Mouse (Mus musculus) bone marrow macrophage, adult 2 months (primary cell): Measurements from ENCODE around the gene Hps1. TPM values are rescaled to one million over a fixed set of nuclear protein-coding genes. Genes with fewer than 3 reads are reported as not detected.

Source experiments
- H3K27ac ChIP-seq: 2 replicates; pipeline ENCODE4 v1.5.1; 2012; ENCODE audit warnings: low read depth, low read length; ENCODE audit not compliant: insufficient read depth
- H3K4me1 ChIP-seq: 2 replicates; pipeline ENCODE4 v1.6.1; 2012; ENCODE audit warnings: low read length; ENCODE audit not compliant: control insufficient read depth, insufficient read depth
- H3K4me3 ChIP-seq: 2 replicates; pipeline ENCODE4 v1.5.1; 2012; ENCODE audit warnings: mild to moderate bottlenecking, low read length, moderate library complexity; ENCODE audit not compliant: insufficient read depth
- CTCF ChIP-seq: IDR thresholded peaks from 2 replicates; pipeline ENCODE4 v1.5.1; 2012; ENCODE audit warnings: low read depth, mild to moderate bottlenecking, low read length, moderate library complexity
- POLR2A ChIP-seq: IDR thresholded peaks from 2 replicates; pipeline ENCODE4 v1.6.1; 2012; ENCODE audit warnings: mild to moderate bottlenecking, low read depth, low read length, borderline replicate concordance
- polyA plus RNA-seq: library from polyadenylated mRNA; stranded (reverse); fragments of >200 nt; gene quantifications from 2 replicates; pipeline ENCODE4 v1.2.4, GENCODE M21; 2012; ENCODE audit not compliant: missing spikeins, insufficient read depth, insufficient read length

Hps1 gene
- polyA plus RNA-seq, 1 experiment, result 21.3 TPM

DNA sequence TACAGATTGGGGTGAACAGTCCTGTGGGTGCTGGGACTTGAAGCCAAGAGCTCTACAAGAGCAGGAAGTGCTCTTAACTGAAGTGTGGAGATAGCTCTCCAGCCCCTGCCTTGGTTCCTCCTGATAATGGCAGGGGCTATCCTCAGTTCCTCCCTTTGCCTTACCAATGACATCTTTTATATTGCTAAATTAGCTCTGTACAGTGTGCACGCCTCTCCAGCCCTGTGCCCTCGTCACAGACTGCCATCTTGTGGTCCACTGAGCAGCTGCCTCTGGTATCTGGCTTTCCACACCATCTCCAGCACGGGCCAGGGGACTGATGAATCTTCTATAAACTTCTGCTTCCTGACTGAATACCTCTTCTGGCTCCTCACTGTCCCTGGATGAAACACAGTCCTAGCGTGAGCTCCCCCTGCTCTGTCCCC, 35.6 kb downstream of the Hps1 start:
- TF ChIP-seq CTCF (peak; percentile 80), POLR2A (no peak)
- no peak overlapping the region for H3K27ac ChIP-seq
- peaks cover 12% of the 10 kb centered on the region for H3K4me1 ChIP-seq
- no peak overlapping the region for H3K4me3 ChIP-seq

DNA sequence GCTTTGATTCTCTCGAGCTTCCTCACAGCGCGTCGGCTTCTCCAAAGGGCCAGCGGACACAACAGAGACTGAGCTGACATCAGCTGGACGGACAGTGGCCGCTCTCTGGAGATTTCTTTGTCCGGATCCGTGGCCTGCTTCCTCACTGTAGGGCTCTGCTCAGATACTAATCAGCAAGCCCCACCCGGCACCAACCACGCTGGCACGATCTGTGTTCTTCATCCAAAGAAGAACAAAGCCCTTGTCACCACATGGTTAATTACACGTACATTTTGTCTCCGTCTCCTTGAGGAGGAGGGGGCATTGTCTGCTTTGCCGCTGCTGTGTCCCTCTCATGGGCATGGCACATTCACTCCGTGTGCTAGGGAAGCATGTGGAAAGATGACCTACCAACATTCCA, 36.5 kb downstream of the Hps1 start:
- peaks cover 12% of the 10 kb centered on the region for H3K4me1 ChIP-seq
- H3K4me3 ChIP-seq, result no peak overlapping the region

DNA sequence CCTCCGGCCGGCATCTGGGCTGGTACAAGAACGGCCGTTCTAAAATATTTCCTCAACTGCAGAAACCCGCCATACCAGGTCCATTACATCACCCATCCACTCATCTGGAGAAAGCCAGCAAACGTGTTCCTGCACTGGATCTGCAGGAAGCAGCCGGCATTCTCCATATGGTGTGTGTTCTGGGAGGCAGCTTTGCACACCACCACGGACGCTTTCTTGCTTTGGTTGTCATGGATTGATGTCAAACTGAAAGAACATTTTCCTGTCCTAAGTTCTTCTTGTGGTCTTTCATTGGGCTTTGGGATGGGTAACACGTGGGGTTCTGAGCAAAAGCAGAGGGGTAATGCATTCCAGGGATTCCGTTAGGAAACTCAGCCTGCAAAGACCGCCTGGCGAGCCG, 37.9 kb downstream of the Hps1 start:
- TF ChIP-seq CTCF, result no peak
- no peak for TF ChIP-seq POLR2A
- Histone ChIP-seq H3K27ac (no peak overlapping the region), H3K4me3 (no peak overlapping the region), H3K4me1 (peaks cover 12% of the 10 kb centered on the region)

More for the DNA sequence above, 36.5 kb downstream of the Hps1 start:
- TF ChIP-seq POLR2A, result no peak
- no peak for TF ChIP-seq CTCF
- H3K27ac ChIP-seq, result no peak overlapping the region

DNA sequence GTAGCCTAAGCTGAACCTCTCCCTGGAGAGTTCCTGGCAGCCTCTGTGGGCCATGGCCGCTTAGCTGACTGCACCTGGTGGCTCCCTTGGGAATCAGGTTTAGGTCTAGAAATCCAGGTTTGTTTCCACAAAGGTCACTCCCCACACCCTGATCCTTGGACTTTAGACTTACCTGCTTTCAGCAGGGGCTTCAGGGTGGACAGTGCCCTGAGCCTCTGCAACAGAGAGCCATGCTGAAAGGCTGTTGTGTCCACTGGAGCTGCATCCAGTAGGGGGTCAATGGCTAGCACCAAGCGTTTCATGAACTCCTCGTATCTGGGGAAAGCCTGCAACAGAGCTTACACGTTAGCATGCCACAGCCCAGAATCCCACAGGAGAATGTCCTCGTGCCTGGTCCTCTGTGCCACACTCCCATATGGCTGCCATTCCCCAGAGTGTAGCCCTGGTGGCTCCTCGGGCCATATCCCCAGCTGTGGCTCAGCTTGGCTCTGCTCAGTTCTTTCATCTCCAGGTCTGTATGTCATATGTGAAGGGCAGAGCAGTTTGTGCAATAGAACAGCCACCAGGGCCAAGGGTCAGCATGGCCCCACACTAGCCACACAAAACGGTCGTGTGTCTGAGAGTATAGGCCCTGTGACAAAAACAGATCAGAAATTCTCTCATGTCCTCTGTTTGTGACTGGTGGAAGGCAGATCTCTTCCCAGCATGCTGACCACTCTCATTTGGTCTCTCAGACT, 39.4 kb downstream of the Hps1 start:
- Histone ChIP-seq H3K4me3 (no peak overlapping the region), H3K4me1 (peaks cover 20% of the 10 kb centered on the region), H3K27ac (no peak overlapping the region)
- TF ChIP-seq POLR2A, result no peak
- TF ChIP-seq CTCF, result no peak

DNA sequence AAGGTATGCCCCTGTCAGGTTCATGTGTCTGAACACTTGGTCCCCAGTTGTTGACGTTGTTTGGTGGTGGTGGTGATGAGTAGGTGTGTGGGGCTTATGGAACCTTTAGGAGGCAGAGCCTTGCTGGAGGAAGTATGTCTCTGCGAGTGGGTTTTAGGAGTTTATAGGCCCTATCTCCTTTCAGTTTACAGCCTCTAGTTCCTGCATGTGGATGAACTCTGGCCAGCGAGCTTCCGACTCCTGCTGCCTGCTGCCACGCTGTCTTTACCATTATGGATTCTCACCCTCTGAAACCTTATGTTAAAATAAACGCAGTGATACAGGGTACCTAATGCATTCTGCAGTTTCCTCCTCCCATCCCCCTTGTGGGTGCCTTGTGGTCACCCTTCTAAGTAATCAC, 40.0 kb downstream of the Hps1 start:
- TF ChIP-seq CTCF (no peak), POLR2A (no peak)
- H3K4me1 ChIP-seq, result peaks cover 16% of the 10 kb centered on the region
- H3K4me3 ChIP-seq, result no peak overlapping the region
- H3K27ac ChIP-seq, result no peak overlapping the region

DNA sequence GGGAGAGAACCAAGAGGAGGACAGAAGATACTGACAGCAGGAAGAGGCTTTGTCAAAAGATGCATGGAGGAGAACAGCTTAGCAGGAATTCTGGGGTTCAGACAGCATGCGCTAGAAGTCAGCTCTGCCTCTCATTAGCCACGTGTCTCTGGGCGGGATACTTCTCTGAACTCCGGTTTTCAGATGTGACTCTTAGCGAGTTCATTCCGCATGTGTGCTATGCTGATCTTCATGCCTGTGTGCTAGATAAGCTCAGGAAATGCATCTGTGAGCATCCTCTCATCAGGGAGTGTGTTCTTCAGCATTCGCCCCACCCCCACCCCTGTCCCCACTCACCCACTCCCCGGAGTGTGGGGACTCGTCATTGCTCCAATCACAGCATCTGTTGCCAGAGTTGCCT, 42.0 kb downstream of the Hps1 start:
- no peak overlapping the region for H3K4me3 ChIP-seq
- peaks cover 8% of the 10 kb centered on the region for H3K4me1 ChIP-seq
- no peak overlapping the region for H3K27ac ChIP-seq
- TF ChIP-seq POLR2A (no peak), CTCF (no peak)

DNA sequence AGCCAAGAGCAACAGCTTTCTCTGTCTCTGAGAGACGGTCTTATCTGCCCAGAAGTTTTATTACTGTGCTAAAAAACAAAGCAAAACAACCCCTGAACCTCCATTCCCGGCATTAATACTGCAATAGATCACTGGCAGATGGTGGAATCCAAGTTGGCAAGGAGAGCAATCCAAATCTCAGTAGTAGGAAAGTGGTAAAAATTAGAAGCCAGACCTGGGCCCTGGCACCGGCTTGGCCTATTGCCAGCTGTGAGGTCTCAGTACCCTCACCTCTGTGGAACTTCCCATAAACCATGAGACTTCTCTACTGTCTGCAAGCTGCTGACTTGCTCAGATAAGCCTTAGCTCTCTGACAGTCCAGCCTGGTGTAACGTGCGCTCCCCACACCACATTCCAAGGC, 44.8 kb downstream of the Hps1 start:
- Histone ChIP-seq H3K27ac (no peak overlapping the region), H3K4me3 (no peak overlapping the region), H3K4me1 (peaks cover 8% of the 10 kb centered on the region)
- TF ChIP-seq POLR2A, result no peak
- TF ChIP-seq CTCF, result no peak

DNA sequence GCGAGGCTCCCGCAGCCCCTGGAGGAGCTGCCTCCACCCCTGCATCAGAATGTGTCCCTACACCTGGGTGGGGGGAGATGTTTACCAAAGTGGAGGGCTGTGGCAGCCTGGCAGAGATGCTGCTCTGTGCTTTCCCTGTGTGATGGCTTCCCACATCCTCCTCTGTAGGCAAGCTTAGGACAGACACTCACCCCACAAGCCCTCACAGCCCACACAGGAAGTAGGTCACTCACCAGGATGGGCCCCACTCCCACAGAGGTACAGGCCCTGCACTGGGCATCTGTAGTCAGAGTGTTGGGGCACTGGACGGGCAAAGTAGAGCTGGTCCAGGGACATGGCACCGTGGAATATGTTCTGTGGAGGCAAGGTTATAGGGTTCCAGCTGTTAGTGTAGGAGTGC, 52.4 kb downstream of the Hps1 start:
- no peak overlapping the region for H3K27ac ChIP-seq
- TF ChIP-seq CTCF, result no peak
- TF ChIP-seq POLR2A, result no peak
- H3K4me3 ChIP-seq, result no peak overlapping the region
- H3K4me1 ChIP-seq, result peaks cover 29% of the 10 kb centered on the region

DNA sequence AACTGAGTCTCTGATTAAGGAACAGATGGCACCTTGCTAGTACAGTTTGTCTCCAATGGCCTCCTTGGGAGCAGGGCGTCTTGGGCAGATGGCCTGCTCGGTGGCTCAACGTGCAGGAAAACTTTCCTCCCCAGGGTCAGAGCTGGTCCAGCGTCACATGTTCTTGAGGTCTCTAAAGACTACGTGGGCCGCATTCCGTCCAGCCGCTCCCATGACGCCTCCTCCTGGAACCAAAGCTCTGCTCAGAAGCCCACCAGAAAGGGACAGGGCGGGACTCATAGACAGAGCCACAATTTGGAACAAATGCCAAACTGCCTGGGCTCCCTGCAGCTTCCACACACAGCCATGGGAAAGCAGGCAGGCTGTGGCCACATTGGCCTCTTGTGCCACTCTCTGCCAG, 53.0 kb downstream of the Hps1 start:
- H3K27ac ChIP-seq, result no peak overlapping the region
- H3K4me3 ChIP-seq, result no peak overlapping the region
- TF ChIP-seq POLR2A (no peak), CTCF (no peak)
- peaks cover 36% of the 10 kb centered on the region for H3K4me1 ChIP-seq

DNA sequence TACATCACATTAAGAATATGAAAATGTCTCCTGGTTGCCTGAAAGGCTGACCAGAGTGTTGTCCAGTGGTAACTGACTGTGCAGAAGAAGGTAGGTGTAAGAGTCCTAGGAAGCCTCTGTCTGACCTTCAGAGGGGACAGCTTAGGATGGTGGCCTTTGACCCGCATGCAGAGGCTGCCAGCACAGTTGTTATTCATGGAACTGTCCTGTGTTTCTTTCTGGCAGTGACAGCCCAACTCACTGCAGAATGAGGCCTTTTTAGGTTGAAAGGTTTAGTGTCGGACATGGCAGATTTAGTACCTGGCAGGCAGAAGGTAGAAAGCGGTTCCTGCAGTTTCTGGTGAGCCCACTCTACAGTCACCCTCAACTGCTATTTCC, 53.8 kb downstream of the Hps1 start:
- Histone ChIP-seq H3K27ac (no peak overlapping the region), H3K4me1 (peaks cover 38% of the 10 kb centered on the region), H3K4me3 (no peak overlapping the region)
- TF ChIP-seq CTCF, result no peak
- no peak for TF ChIP-seq POLR2A
